Mouse (Mus musculus) MEL (cell line): ENCODE data around the gene Nfia. TPM values are rescaled to one million over a fixed set of nuclear protein-coding genes. Genes with fewer than 3 reads are reported as not detected.
A peak's percentile ranks its signal among the peaks of the same experiment; 100 is the strongest.

Source experiments
- DNase-seq: peaks from one replicate; pipeline ENCODE4 v3.0.0; 2011; ENCODE audit warnings: low read depth, low spot score
- H3K27ac ChIP-seq: 2 replicates; pipeline ENCODE4 v1.5.1; 2012; ENCODE audit warnings: low read depth, mild to moderate bottlenecking, control low read depth, low read length, moderate library complexity; ENCODE audit not compliant: control insufficient read depth
- H3K27me3 ChIP-seq, 2 experiments: fragments of 150-350 bp in 1 of 2; sonication (generic) in 1 of 2; 2 replicates each; pipeline ENCODE4 v1.6.1; 2012; ENCODE audit warnings: low read length in 2 of 2, mild to moderate bottlenecking in 2 of 2, improper control_type of control experiment in 1 of 2, moderate library complexity in 1 of 2; ENCODE audit not compliant: insufficient read depth in 2 of 2, control insufficient read depth in 1 of 2
- H3K36me3 ChIP-seq, 2 experiments: 2 replicates each; pipeline ENCODE4 v1.6.1; 2012 to 2014; ENCODE audit warnings: low read length in 2 of 2, improper control_type of control experiment in 1 of 2, inconsistent platforms in 1 of 2, mild to moderate bottlenecking in 1 of 2; ENCODE audit not compliant: insufficient read depth in 2 of 2, control insufficient read depth in 1 of 2
- H3K4me1 ChIP-seq, 2 experiments: fragments of 150-350 bp in 1 of 2; sonication (generic) in 1 of 2; 2 replicates each; pipeline ENCODE4 v1.6.1; 2012; ENCODE audit warnings: low read length in 2 of 2, improper control_type of control experiment in 1 of 2, mild to moderate bottlenecking in 1 of 2; ENCODE audit not compliant: insufficient read depth in 2 of 2, control insufficient read depth in 1 of 2
- H3K4me3 ChIP-seq, 2 experiments: fragments of 150-350 bp in 1 of 2; sonication (generic) in 1 of 2; 2 replicates each; pipeline ENCODE4 v1.5.1; 2012; ENCODE audit warnings: low read depth in 2 of 2, low read length in 2 of 2, mild to moderate bottlenecking in 2 of 2, moderate library complexity in 2 of 2, control low read depth in 1 of 2, improper control_type of control experiment in 1 of 2; ENCODE audit not compliant: control insufficient read depth in 1 of 2, insufficient read depth in 1 of 2
- H3K79me2 ChIP-seq: 2 replicates; pipeline ENCODE4 v1.6.1; 2012; ENCODE audit warnings: mild to moderate bottlenecking, low read length, moderate library complexity; ENCODE audit not compliant: control insufficient read depth, poor library complexity, insufficient read depth
- H3K9ac ChIP-seq: 2 replicates; pipeline ENCODE4 v1.6.1; 2012; ENCODE audit warnings: low read depth, mild to moderate bottlenecking, control low read depth, low read length, moderate library complexity; ENCODE audit not compliant: control insufficient read depth, poor library complexity, severe bottlenecking
- H3K9me3 ChIP-seq: fragments of 150-350 bp; sonication (generic); replicated peaks from 2 replicates; pipeline ENCODE4 v1.6.1; 2012; ENCODE audit warnings: mild to moderate bottlenecking, low read length, improper control_type of control experiment, moderate library complexity; ENCODE audit not compliant: insufficient read depth
- BHLHE40 ChIP-seq: IDR thresholded peaks from 2 replicates; pipeline ENCODE4 v1.6.1; 2012; ENCODE audit warnings: low read depth, mild to moderate bottlenecking, inconsistent platforms, low read length, improper control_type of control experiment, borderline replicate concordance
- CHD1 ChIP-seq: IDR thresholded peaks from 2 replicates; pipeline ENCODE4 v1.6.1; 2012; ENCODE audit warnings: low read depth, mild to moderate bottlenecking, inconsistent platforms, low read length, improper control_type of control experiment
- CHD2 ChIP-seq: IDR thresholded peaks from 2 replicates; pipeline ENCODE4 v1.6.1; 2011; ENCODE audit warnings: low read length, improper control_type of control experiment
- CTCF ChIP-seq, 3 experiments: IDR thresholded peaks in 2 of 3; conservative IDR thresholded peaks in 1 of 3; 2 replicates each; pipeline ENCODE4 v1.5.1; 2011 to 2012; ENCODE audit warnings: low read length in 3 of 3, low read depth in 2 of 3, mild to moderate bottlenecking in 2 of 3, improper control_type of control experiment in 1 of 3, inconsistent platforms in 1 of 3, mixed read lengths in 1 of 3, moderate library complexity in 1 of 3; ENCODE audit not compliant: control insufficient read depth in 1 of 3, insufficient read depth in 1 of 3, poor library complexity in 1 of 3, severe bottlenecking in 1 of 3
- ELF1 ChIP-seq: IDR thresholded peaks from 2 replicates; pipeline ENCODE4 v1.6.1; 2014; ENCODE audit warnings: low read depth, mild to moderate bottlenecking, inconsistent platforms, low read length, improper control_type of control experiment, moderate library complexity
- EP300 ChIP-seq, 2 experiments: IDR thresholded peaks; 2 replicates each; pipeline ENCODE4 v1.6.1; 2011; ENCODE audit warnings: improper control_type of control experiment in 2 of 2, low read length in 2 of 2, low read depth in 1 of 2, mild to moderate bottlenecking in 1 of 2
- ETS1 ChIP-seq: IDR thresholded peaks from 2 replicates; pipeline ENCODE4 v1.6.1; 2012; ENCODE audit warnings: low read depth, mild to moderate bottlenecking, inconsistent platforms, low read length, improper control_type of control experiment, moderate library complexity
- GABPA ChIP-seq: IDR thresholded peaks from 2 replicates; pipeline ENCODE4 v1.6.1; 2012; ENCODE audit warnings: low read depth, mild to moderate bottlenecking, inconsistent platforms, low read length, improper control_type of control experiment, moderate library complexity
- GATA1 ChIP-seq: IDR thresholded peaks from 2 replicates; pipeline ENCODE4 v1.6.1; 2011; ENCODE audit warnings: low read depth, low read length, improper control_type of control experiment
- HCFC1 ChIP-seq: IDR thresholded peaks from 2 replicates; pipeline ENCODE4 v1.6.1; 2012; ENCODE audit warnings: low read depth, mild to moderate bottlenecking, inconsistent platforms, low read length, improper control_type of control experiment, moderate library complexity
- KAT2A ChIP-seq: conservative IDR thresholded peaks from 2 replicates; pipeline ENCODE4 v1.6.1; 2012; ENCODE audit warnings: low read depth, low read length, improper control_type of control experiment, inconsistent platforms
- MAFK ChIP-seq: IDR thresholded peaks from 2 replicates; pipeline ENCODE4 v1.6.1; 2011; ENCODE audit warnings: low read depth, mild to moderate bottlenecking, low read length, improper control_type of control experiment, borderline replicate concordance
- MAX ChIP-seq: IDR thresholded peaks from 2 replicates; pipeline ENCODE4 v1.6.1; 2011; ENCODE audit warnings: low read length, improper control_type of control experiment
- MAZ ChIP-seq: IDR thresholded peaks from 2 replicates; pipeline ENCODE4 v1.6.1; 2012; ENCODE audit warnings: low read depth, mild to moderate bottlenecking, inconsistent platforms, low read length, improper control_type of control experiment
- MEF2A ChIP-seq: IDR thresholded peaks from 2 replicates; pipeline ENCODE4 v1.6.1; 2014; ENCODE audit warnings: low read depth, mild to moderate bottlenecking, inconsistent platforms, low read length, improper control_type of control experiment; ENCODE audit not compliant: poor library complexity, insufficient replicate concordance, severe bottlenecking; ENCODE audit errors: extremely low read depth
- MXI1 ChIP-seq: IDR thresholded peaks from 2 replicates; pipeline ENCODE4 v1.6.1; 2011; ENCODE audit warnings: mild to moderate bottlenecking, low read depth, low read length, improper control_type of control experiment
- MYB ChIP-seq: IDR thresholded peaks from 2 replicates; pipeline ENCODE4 v1.6.1; 2011; ENCODE audit warnings: mild to moderate bottlenecking, low read depth, low read length, improper control_type of control experiment
- MYC ChIP-seq: IDR thresholded peaks from 2 replicates; pipeline ENCODE4 v1.6.1; 2011; ENCODE audit warnings: low read depth, mild to moderate bottlenecking, low read length, improper control_type of control experiment, moderate library complexity
- NELFE ChIP-seq: IDR thresholded peaks from 2 replicates; pipeline ENCODE4 v1.6.1; 2011; ENCODE audit warnings: low read depth, low read length, improper control_type of control experiment
- NRF1 ChIP-seq: IDR thresholded peaks from 2 replicates; pipeline ENCODE4 v1.6.1; 2014; ENCODE audit warnings: low read depth, mild to moderate bottlenecking, inconsistent platforms, low read length, improper control_type of control experiment, moderate library complexity; ENCODE audit not compliant: poor library complexity, insufficient read depth, severe bottlenecking
- POLR2AphosphoS2 ChIP-seq: IDR thresholded peaks from 2 replicates; pipeline ENCODE4 v1.6.1; 2011; ENCODE audit warnings: low read length, improper control_type of control experiment
- POLR2AphosphoS5 ChIP-seq: IDR thresholded peaks from 2 replicates; pipeline ENCODE4 v1.6.1; 2012; ENCODE audit warnings: low read depth, borderline replicate concordance, mild to moderate bottlenecking, inconsistent platforms, low read length, moderate library complexity, mixed read lengths
- RAD21 ChIP-seq: IDR thresholded peaks from 2 replicates; pipeline ENCODE4 v1.6.1; 2011; ENCODE audit warnings: mild to moderate bottlenecking, low read depth, low read length, improper control_type of control experiment
- RCOR1 ChIP-seq: IDR thresholded peaks from 2 replicates; pipeline ENCODE4 v1.6.1; 2012; ENCODE audit warnings: low read depth, mild to moderate bottlenecking, inconsistent platforms, low read length, improper control_type of control experiment
- SIN3A ChIP-seq: IDR thresholded peaks from 2 replicates; pipeline ENCODE4 v1.6.1; 2012; ENCODE audit warnings: low read length, improper control_type of control experiment, inconsistent platforms
- SMC3 ChIP-seq: IDR thresholded peaks from 2 replicates; pipeline ENCODE4 v1.6.1; 2011; ENCODE audit warnings: low read depth, low read length, improper control_type of control experiment
- TAL1 ChIP-seq: IDR thresholded peaks from 2 replicates; pipeline ENCODE4 v1.6.1; 2012; ENCODE audit warnings: mild to moderate bottlenecking, inconsistent platforms, low read length, moderate library complexity, mixed read lengths
- TBP ChIP-seq: IDR thresholded peaks from 2 replicates; pipeline ENCODE4 v1.8.0; 2011; ENCODE audit warnings: low read depth, low read length, improper control_type of control experiment
- TCF12 ChIP-seq: IDR thresholded peaks from 2 replicates; pipeline ENCODE4 v1.6.1; 2014; ENCODE audit warnings: low read depth, mild to moderate bottlenecking, inconsistent platforms, low read length, improper control_type of control experiment, moderate library complexity
- UBTF ChIP-seq: IDR thresholded peaks from 2 replicates; pipeline ENCODE4 v1.6.1; 2012; ENCODE audit warnings: low read depth, mild to moderate bottlenecking, inconsistent platforms, low read length, improper control_type of control experiment, moderate library complexity, borderline replicate concordance; ENCODE audit not compliant: insufficient read depth
- USF1 ChIP-seq: IDR thresholded peaks from 2 replicates; pipeline ENCODE4 v1.6.1; 2014; ENCODE audit warnings: low read depth, mild to moderate bottlenecking, inconsistent platforms, low read length, improper control_type of control experiment, moderate library complexity
- ZC3H11A ChIP-seq: IDR thresholded peaks from 2 replicates; pipeline ENCODE4 v1.6.1; 2012; ENCODE audit warnings: low read depth, mild to moderate bottlenecking, inconsistent platforms, low read length, improper control_type of control experiment
- ZKSCAN1 ChIP-seq: IDR thresholded peaks from 2 replicates; pipeline ENCODE4 v1.6.1; 2012; ENCODE audit warnings: low read depth, mild to moderate bottlenecking, inconsistent platforms, low read length, improper control_type of control experiment, moderate library complexity
- ZMIZ1 ChIP-seq: IDR thresholded peaks from 2 replicates; pipeline ENCODE4 v1.6.1; 2012; ENCODE audit warnings: low read depth, mild to moderate bottlenecking, inconsistent platforms, low read length, improper control_type of control experiment, moderate library complexity
- ZNF384 ChIP-seq: IDR thresholded peaks from 2 replicates; pipeline ENCODE4 v1.6.1; 2012; ENCODE audit warnings: low read depth, mild to moderate bottlenecking, inconsistent platforms, low read length, improper control_type of control experiment
- polyA plus RNA-seq, 2 experiments: library from polyadenylated mRNA; stranded (reverse) in 1 of 2; unstranded in 1 of 2; fragments of >175 nt in 1 of 2; fragments of >200 nt in 1 of 2; gene quantifications; 2 replicates each; pipeline versions ENCODE4 v1.2.1 to v1.2.4; 2012; ENCODE audit warnings: low replicate concordance in 2 of 2, low read depth in 1 of 2; ENCODE audit not compliant: insufficient read length in 2 of 2, insufficient read depth in 1 of 2, missing spikeins in 1 of 2
- total RNA-seq: library from RNA; depleted of rRNA; stranded (reverse); fragments of 300-350 nt; gene quantifications from 2 replicates; pipeline ENCODE4 v1.2.3, GENCODE M21; 2012

The Nfia gene
- total and polyA plus RNA-seq, 3 experiments: 10.2 to 20.5 (median 13.4) TPM

DNA sequence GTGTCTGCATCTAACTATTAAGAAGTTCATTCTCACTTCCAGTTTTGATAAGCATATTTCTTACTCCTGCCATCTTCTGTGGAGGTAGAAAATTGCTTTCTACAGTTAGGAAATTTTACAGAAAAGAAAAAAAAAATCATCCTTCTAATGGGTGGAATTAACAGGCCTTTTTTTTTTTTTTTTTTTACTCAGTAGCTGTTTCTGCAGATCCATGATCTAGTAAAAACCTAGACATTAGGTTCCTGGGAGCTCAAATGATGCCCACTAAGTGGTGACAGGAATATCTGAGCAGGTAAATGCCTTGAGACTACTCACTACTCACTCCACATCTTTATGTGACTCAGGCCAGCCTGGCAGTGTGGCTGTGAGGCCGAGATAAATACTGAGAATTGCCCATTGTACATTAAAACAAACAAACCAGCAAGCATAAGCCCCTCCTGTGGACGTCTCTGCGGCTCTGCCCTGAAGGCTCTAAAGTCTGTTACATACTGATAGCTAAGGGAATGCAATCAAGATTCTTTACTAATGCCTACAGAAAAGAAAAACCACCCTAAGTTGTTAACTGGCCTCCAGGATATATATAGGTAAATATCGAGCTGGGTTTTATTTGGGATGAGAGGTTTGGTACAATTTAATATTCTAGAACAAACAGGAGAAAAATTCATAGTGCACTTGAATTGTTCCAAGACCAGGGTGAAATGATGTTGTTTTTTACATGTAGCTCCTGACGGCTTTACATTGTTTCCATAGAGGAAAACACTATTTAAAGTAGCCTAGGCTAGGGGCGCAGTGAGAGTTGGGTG lies 57.7 kb downstream of the Nfia start:
- peak; percentile 88 for DNase-seq
- Histone ChIP-seq H3K9ac (peak overlapping the region; percentile 69), H3K79me2 (peaks cover 65% of the 10 kb centered on the region), H3K4me1 (peaks cover 33 to 35% of the 10 kb centered on the region in 2 experiments), H3K9me3 (no peaks in the 10 kb centered on the region), H3K4me3 (peak overlapping the region; percentile 36 to 53), H3K36me3 (peaks cover 4 to 76% of the 10 kb centered on the region in 2 experiments), H3K27ac (peak overlapping the region; percentile 97), H3K27me3 (no peaks in the 10 kb centered on the region)
- TF ChIP-seq ZC3H11A (no peak), MAZ (peak; percentile 70; the same call in 1 of the 2 replicates), BHLHE40 (peak; percentile 22; the same call in 1 of the 2 replicates), MEF2A (no peak), TAL1 (peak; percentile 98), ETS1 (peak; percentile 80), ZMIZ1 (peak; percentile 75), SIN3A (peak; percentile 87), EP300 (IDR thresholded peaks at IDR 0.05; ENCODE audit: low read depth in 1 of 2, low read length in 2 of 2) (peak; percentile 94 to 95), CHD1 (peak; percentile 94; the same call in 1 of the 2 replicates), TCF12 (peak; percentile 96), MAX (no peak), RCOR1 (peak; percentile 85), CHD2 (no peak; the same call in 1 of the 2 replicates), ELF1 (no peak), USF1 (no peak), POLR2AphosphoS5 (no peak), HCFC1 (no peak), MYC (peak; percentile 67; the same call in 1 of the 2 replicates), NELFE (no peak; the same call in 1 of the 2 replicates), MAFK (peak; percentile 73), RAD21 (no peak; the same call in 1 of the 2 replicates), MXI1 (peak; percentile 41; the same call in 1 of the 2 replicates), TBP (no peak), UBTF (no peak), NRF1 (no peak), ZKSCAN1 (no peak), KAT2A (0 out of 2 replicates have a peak, but pooled peaks have one; percentile 32), GABPA (no peak; the same call in 1 of the 2 replicates), ZNF384 (peak; percentile 93), POLR2AphosphoS2 (peak; percentile 59; the same call in 1 of the 2 replicates), SMC3 (peak; percentile 20), MYB (0 out of 2 replicates have a peak, but pooled peaks have one; percentile 60), GATA1 (peak; percentile 88), CTCF (IDR thresholded peaks at IDR 0.05 in 2 of 3, conservative IDR thresholded peaks at IDR 0.05 in 1 of 3; ENCODE audit: control insufficient read depth in 1 of 3, insufficient read depth in 1 of 3, low read depth in 2 of 3, low read length in 3 of 3, poor library complexity in 1 of 3, severe bottlenecking in 1 of 3) (no peak)
